Mouse (Mus musculus) erythroblast, embryonic 14.5 days (primary cell): ENCODE results near the gene Zc3hav1l.

ENCODE experiments used
- GATA1 ChIP-seq: IDR thresholded peaks from 2 replicates; pipeline ENCODE4 v1.6.1; 2012; ENCODE audit warnings: low read length, inconsistent platforms, mixed read lengths
- TAL1 ChIP-seq: IDR thresholded peaks from 3 replicates; pipeline ENCODE4 v1.6.1; 2012; ENCODE audit warnings: low read length, inconsistent platforms, mixed read lengths

- no peak for TF ChIP-seq GATA1
- no peak for TF ChIP-seq TAL1
These were observed 35.5 kb downstream of the Zc3hav1l start for GRCm38 (mm10) chr6:38263393-38264159.
